Mouse (Mus musculus) heart, postnatal 0 days (tissue): ENCODE measurements around the gene Pgm2l1. TPM values are rescaled to one million over a fixed set of nuclear protein-coding genes. Genes with fewer than 3 reads are reported as not detected.
"Not testable (repeated sequence)": the region's sequence is repeated elsewhere in the genome, so short reads cannot be mapped to it uniquely, and the experiment has no call there.

Source experiments
- ATAC-seq: fragments of 200-750 bp; cut with Nextera tagmentation; 2 replicates; pipeline ENCODE4 v1.8.0; 2017; ENCODE audit warnings: low read depth, moderate number of reproducible peaks, moderate library complexity; ENCODE audit not compliant: insufficient read depth
- DNase-seq: peaks from one replicate; pipeline ENCODE4 v3.0.0-alpha.2; 2016; ENCODE audit warnings: low spot score
- H3K27ac ChIP-seq: fragments of 300-500 bp; sonication (generic); 2 replicates; pipeline ENCODE4 v1.5.1; 2014; ENCODE audit warnings: low read depth, mild to moderate bottlenecking
- H3K27me3 ChIP-seq: fragments of 300-500 bp; sonication (generic); 2 replicates; pipeline ENCODE4 v1.6.1; 2014; ENCODE audit warnings: low read length, mixed read lengths; ENCODE audit not compliant: control insufficient read depth, insufficient read depth
- H3K36me3 ChIP-seq: fragments of 300-500 bp; sonication (generic); replicated peaks from 2 replicates; pipeline ENCODE4 v1.6.1; 2014; ENCODE audit warnings: low read length, mixed read lengths; ENCODE audit not compliant: control insufficient read depth, insufficient read depth
- H3K4me1 ChIP-seq: fragments of 300-500 bp; sonication (generic); 2 replicates; pipeline ENCODE4 v1.6.1; 2014; ENCODE audit warnings: antibody characterized with exemption; ENCODE audit not compliant: control insufficient read depth, insufficient read depth
- H3K4me2 ChIP-seq: fragments of 300-500 bp; sonication (generic); 2 replicates; pipeline ENCODE4 v1.6.1; 2014; ENCODE audit warnings: low read depth, mild to moderate bottlenecking, low read length, moderate library complexity
- H3K4me3 ChIP-seq: fragments of 300-500 bp; sonication (generic); 2 replicates; pipeline ENCODE4 v1.5.1; 2014; ENCODE audit warnings: low read depth, low read length
- H3K9ac ChIP-seq: fragments of 300-500 bp; sonication (generic); replicated peaks from 2 replicates; pipeline ENCODE4 v1.6.1; 2014; ENCODE audit warnings: low read depth, low read length, mixed read lengths
- H3K9me3 ChIP-seq: fragments of 300-500 bp; sonication (generic); replicated peaks from 2 replicates; pipeline ENCODE4 v1.6.1; 2016; ENCODE audit warnings: low read length; ENCODE audit not compliant: control insufficient read depth
- CTCF ChIP-seq: IDR thresholded peaks from 2 replicates; pipeline ENCODE4 v1.5.1; 2016; ENCODE audit warnings: antibody characterized with exemption, control low read depth, low read depth
- EP300 ChIP-seq: IDR thresholded peaks from 2 replicates; pipeline ENCODE4 v1.6.1; 2016; ENCODE audit warnings: antibody characterized with exemption, low read depth
- WGBS: fragments of 180-500 bp; shearing (Covaris S2); extraction: QIAGEN DNeasy Blood & Tissue Kit; methylation state at CpG from one replicate; pipeline ENCODE4 v1.1.7; 2014; 5-methylcytosine and 5-hydroxymethylcytosine counted together
- polyA plus RNA-seq: library from polyadenylated mRNA; unstranded; fragments of >200 nt; fragmentation: Nextera tagmentation; extraction: Ambion mirVana; gene quantifications from 2 replicates; pipeline ENCODE4 v1.2.1, GENCODE M21; 2015
- total RNA-seq: library from RNA; depleted of rRNA; stranded (reverse); fragments of >200 nt; gene quantifications from 2 replicates; pipeline ENCODE4 v1.2.3, GENCODE M21; 2014; ENCODE audit warnings: low replicate concordance

Gene Pgm2l1
- total and polyA plus RNA-seq, 2 experiments from 2014 or later, result 0.56 to 3.5 TPM

DNA sequence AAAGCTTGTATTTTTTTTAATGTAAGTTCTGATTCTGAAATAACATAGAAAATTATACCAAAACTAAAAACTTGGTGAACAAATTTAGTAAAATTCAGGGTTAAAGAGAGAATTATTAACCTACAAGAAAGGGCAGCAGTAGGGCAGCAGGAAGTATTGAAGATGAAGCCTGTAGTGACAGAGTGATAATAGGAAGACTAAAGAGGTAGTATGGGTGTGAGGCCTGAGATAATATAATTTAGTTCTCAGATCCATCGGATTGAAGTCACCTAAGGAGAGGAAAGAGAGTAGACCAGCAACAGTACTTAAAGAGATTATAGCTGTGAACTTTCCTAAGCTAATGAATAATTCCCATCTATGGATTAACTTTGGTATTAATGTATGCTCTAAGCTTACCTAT is 15.8 kb downstream of the Pgm2l1 start:
- Histone ChIP-seq H3K4me1 (no peaks in the 10 kb centered on the region), H3K27me3 (no peaks in the 10 kb centered on the region), H3K4me2 (no peak overlapping the region), H3K27ac (no peak overlapping the region), H3K9ac (no peak overlapping the region), H3K36me3 (no peaks in the 10 kb centered on the region), H3K4me3 (no peak overlapping the region), H3K9me3 (no peaks in the 10 kb centered on the region)
- WGBS, result 68% methylated on average over 1 of the region's 1 CpGs
- TF ChIP-seq CTCF, result no peak
- ATAC-seq (no peak), DNase-seq (no peak)

DNA sequence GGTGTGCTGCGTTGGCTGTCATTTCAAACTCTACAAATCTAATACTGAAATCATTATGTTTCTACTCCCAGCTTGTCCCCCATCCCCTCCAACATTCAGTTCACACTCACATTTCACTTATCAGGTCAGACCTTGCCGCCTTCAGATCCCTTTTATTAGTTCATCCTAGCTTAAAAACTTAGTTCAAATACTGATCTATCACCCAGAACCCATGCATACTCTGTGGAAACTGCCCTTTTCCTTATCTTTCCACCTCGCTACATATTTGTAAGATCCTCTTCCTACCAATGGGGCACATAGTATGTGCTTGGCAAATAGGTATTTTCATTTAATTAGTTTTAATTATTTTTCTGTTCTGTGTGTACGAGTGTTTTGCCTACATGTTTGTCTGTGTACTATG is 17.0 kb downstream of the Pgm2l1 start:
- TF ChIP-seq CTCF (no peak), EP300 (no peak)
- Histone ChIP-seq H3K4me2 (no peak overlapping the region), H3K27ac (no peak overlapping the region), H3K4me1 (no peaks in the 10 kb centered on the region), H3K9me3 (no peaks in the 10 kb centered on the region), H3K9ac (no peak overlapping the region), H3K4me3 (no peak overlapping the region), H3K27me3 (no peaks in the 10 kb centered on the region), H3K36me3 (no peaks in the 10 kb centered on the region)
- ATAC-seq, result no peak
- DNase-seq, result no peak
- 83% methylated on average over 4 of the region's 4 CpGs for WGBS

DNA sequence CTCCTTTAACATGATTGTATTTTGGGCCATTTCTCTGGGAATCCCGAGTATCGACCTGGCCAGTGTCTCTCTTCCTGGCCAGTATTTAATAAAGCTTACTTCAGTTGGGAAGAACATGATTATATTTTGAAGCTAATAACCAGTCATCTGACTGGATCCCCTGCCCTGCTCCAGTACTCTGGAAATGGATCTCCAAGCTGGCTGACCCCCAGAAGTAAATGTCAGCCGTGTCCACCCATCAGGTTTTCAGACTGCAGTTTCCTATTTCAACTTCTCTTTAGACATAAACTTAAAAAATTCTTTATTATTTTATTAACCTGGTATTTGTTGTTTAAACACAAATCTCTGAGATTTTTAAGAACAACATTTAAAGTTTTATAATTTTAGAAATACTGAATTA is 18.0 kb downstream of the Pgm2l1 start:
- ATAC-seq (no peak), DNase-seq (no peak)
- Histone ChIP-seq H3K4me3 (no peak overlapping the region), H3K4me1 (no peaks in the 10 kb centered on the region), H3K27me3 (no peaks in the 10 kb centered on the region), H3K27ac (no peak overlapping the region), H3K4me2 (no peak overlapping the region), H3K9ac (no peak overlapping the region), H3K9me3 (no peaks in the 10 kb centered on the region), H3K36me3 (no peaks in the 10 kb centered on the region)
- 94% methylated on average over 3 of the region's 3 CpGs for WGBS
- TF ChIP-seq CTCF (no peak), EP300 (no peak)

DNA sequence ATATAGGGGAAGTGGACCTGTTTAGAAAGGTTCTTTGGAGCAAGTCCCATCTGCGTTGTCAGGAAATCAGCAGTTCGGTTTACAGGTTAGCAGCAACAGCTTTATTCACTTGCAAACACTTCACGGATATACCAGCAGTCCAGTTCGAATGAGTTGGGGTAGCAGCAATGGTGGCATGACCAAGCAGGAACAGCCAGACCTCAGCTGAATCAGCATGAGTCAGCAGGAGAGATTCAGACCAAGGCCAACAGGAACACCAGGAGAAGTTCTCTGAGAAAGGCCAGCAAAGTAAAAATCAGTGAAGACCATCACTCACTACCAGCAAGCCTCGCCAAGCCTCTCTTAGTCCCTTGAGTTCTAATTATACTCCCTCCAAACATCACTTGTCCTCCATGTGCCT is 23.5 kb downstream of the Pgm2l1 start:
- Histone ChIP-seq H3K36me3 (peaks cover 19% of the 10 kb centered on the region), H3K4me1 (no peaks in the 10 kb centered on the region), H3K9ac (no peak overlapping the region), H3K27me3 (no peaks in the 10 kb centered on the region), H3K27ac (no peak overlapping the region), H3K9me3 (no peaks in the 10 kb centered on the region), H3K4me3 (no peak overlapping the region), H3K4me2 (no peak overlapping the region)
- TF ChIP-seq CTCF, result no peak
- TF ChIP-seq EP300, result no peak
- no peak for DNase-seq
- ATAC-seq, result no peak
- WGBS, result 89% methylated on average over 5 of the region's 5 CpGs

DNA sequence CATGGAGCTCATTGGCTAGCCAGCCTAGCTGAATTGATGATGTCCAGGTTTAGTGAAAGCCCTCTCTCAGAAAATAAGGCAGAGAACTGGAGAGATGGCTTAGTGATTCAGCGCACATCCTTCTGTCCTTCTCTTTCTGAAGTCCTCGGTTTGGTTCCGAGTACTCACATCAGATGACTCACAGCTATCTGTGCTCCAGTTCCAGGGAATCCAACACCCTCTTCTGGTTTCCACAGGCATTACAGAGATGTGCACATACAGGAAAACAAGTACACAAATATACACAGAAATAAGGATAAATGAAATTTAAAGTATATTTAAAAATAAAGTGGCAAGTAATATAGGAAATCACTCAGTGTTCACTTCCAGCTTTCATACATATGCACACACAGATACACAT is 35.2 kb downstream of the Pgm2l1 start:
- H3K27me3 ChIP-seq, result no peaks in the 10 kb centered on the region
- no peak overlapping the region for H3K27ac ChIP-seq
- DNase-seq, result no peak
- 0 out of 2 replicates have a peak, but pooled peaks cover 6% of the 10 kb centered on the region for H3K36me3 ChIP-seq
- no peaks in the 10 kb centered on the region for H3K9me3 ChIP-seq
- no peak for ATAC-seq
- H3K4me1 ChIP-seq, result no peaks in the 10 kb centered on the region
- TF ChIP-seq CTCF (no peak), EP300 (no peak)
- WGBS, result 86% methylated on average over 3 of the region's 3 CpGs
- H3K9ac ChIP-seq, result no peak overlapping the region
- H3K4me3 ChIP-seq, result no peak overlapping the region
- no peak overlapping the region for H3K4me2 ChIP-seq

DNA sequence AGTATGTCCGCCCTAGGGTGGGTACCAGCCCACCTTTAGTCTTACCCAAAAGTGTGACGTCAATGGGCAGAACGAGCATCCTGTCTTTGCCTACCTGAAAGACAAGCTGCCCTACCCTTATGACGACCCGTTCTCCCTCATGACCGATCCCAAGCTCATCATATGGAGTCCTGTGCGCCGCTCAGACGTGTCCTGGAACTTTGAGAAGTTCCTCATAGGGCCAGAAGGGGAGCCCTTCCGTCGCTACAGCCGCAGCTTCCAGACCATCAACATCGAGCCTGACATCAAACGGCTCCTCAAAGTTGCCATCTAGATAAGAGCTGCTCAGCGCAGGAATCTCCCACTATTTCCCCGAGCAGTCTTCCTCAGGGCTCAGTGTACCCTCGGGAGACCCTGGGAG is 37.7 kb downstream of the Pgm2l1 start:
- not testable (repeated sequence) for H3K9me3 ChIP-seq, H3K36me3 ChIP-seq, DNase-seq, ATAC-seq, H3K9ac ChIP-seq, H3K4me1 ChIP-seq, H3K4me3 ChIP-seq, H3K27ac ChIP-seq, H3K4me2 ChIP-seq, H3K27me3 ChIP-seq
- WGBS, result 42% methylated on average over 17 of the region's 17 CpGs
